Mouse (Mus musculus): ENCODE results near the gene Nrxn3. TPM values are rescaled to one million over a fixed set of nuclear protein-coding genes. Genes with fewer than 3 reads are reported as not detected.

The Nrxn3 gene
- total RNA-seq, 2 experiments from 2014 or later: 147 to 197 TPM

DNA sequence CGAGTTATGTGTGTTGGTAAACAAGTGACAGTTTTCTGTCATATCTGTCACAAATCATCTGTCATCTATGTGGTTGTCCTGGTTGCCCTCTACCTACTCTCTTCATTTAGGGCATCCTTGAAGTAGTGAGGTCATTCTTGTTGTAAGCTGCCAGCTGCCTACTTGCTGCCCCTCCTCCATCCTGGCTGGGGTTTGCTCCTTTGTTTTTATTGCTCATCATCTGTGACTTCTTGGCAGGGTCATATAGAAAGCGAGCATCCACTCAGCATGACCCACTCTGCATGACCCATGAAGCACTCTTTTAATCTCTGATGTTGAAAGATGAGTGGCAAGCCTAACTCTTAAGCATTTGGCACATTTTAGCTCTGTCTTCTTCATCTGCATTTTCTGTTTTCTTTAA lies 194.1 kb downstream of the Nrxn3 start:
- no peak for DNase-seq (ENCODE audit: extremely low spot score in 1 of 2, low spot score in 1 of 2)

GRCm38 (mm10) chr12:88924896-88925295 lies 202.2 kb downstream of the Nrxn3 start:
- DNase-seq (ENCODE audit: extremely low spot score in 1 of 2, low spot score in 1 of 2): no peak

DNA sequence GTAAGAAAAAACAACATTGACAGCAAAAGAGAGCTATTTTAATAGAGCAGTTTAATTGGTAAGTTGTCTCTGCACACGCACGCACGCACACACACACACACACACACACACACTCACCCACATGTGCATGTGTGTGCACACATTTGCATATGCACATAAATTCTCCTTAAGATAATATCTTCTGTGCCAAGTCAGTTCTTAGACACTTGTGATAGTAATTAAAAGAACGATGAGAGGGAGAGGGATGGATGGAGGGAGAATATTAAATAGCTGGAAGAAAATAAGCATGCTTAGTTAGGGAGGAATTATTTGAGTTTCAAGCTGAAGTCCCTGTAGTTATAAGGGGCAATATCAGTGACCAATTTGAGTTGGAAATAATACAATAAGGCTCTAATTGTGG lies 203.6 kb downstream of the Nrxn3 start:
- no peak for DNase-seq (ENCODE audit: extremely low spot score in 1 of 2, low spot score in 1 of 2)

DNA sequence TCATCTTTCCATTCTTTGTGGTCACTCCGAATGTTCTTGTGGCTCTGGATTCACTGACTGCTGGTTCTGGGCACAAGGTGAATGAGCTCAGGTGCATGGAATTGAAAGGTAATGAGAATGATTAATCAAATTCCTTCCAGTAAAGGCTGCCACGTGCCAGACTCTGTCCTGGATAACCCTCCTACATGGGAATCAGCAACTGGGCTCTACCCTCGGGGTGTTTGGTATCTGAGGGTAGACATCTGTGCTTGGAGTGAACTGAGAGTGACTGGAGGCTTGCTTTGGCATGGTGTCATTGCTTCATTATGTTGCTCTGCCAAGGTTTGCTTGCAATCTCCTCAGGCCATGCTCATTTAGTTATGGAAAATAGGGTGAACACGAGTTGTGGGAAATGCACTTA lies 209.0 kb downstream of the Nrxn3 start:
- no peak for DNase-seq (ENCODE audit: extremely low spot score in 1 of 2, low spot score in 1 of 2)

DNA sequence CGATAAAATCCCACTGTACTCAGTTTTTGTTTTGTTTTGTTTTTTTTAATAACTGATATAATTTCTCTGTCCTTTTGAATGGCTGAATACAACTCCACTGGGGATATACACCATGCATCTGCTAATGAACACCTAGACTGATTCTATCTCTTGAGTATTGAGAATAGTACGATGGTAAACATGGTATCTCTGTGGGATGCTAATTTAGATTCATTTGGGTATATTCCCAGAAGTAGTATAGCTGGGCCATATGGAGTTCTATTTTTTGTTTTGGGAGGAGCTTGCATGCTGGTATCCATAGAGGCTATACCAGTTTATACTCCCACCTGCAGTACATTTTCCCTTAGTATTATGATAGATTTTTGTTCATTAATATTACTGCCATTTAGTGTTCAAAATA lies 217.0 kb downstream of the Nrxn3 start:
- no peak for DNase-seq (ENCODE audit: extremely low spot score in 1 of 2, low spot score in 1 of 2)

DNA sequence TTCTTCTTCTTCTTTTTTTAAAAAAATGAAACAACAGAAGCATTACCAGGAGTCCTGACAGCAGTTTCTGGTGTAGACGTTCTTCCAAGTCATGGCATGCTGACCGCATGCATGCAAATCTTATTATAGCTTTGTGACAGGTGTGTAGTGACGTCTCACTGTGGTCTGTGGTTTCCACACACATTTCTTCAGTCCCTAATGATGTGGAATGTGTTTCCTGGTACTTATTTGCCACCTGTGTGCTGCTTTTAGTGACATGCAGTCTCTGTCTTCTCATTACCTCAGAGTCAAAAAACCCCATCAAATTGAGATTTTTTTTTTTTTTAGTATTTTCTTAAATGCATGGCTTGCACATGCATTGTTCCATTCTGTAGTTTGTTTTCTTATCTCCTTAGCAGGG lies 222.3 kb downstream of the Nrxn3 start:
- DNase-seq (ENCODE audit: extremely low spot score in 1 of 2, low spot score in 1 of 2): no peak

GRCm38 (mm10) chr12:88949870-88950269 lies 227.2 kb downstream of the Nrxn3 start:
- DNase-seq (ENCODE audit: extremely low spot score in 1 of 2, low spot score in 1 of 2): no peak

- peak in 1 of 2 experiments; percentile 31 for DNase-seq (ENCODE audit: extremely low spot score in 1 of 2, low spot score in 1 of 2)
These were observed 230.4 kb downstream of the Nrxn3 start for GRCm38 (mm10) chr12:88952937-88953600.

- DNase-seq (ENCODE audit: extremely low spot score in 1 of 2, low spot score in 1 of 2): no peak
These were observed 231.1 kb downstream of the Nrxn3 start for GRCm38 (mm10) chr12:88953801-88954200.

DNA sequence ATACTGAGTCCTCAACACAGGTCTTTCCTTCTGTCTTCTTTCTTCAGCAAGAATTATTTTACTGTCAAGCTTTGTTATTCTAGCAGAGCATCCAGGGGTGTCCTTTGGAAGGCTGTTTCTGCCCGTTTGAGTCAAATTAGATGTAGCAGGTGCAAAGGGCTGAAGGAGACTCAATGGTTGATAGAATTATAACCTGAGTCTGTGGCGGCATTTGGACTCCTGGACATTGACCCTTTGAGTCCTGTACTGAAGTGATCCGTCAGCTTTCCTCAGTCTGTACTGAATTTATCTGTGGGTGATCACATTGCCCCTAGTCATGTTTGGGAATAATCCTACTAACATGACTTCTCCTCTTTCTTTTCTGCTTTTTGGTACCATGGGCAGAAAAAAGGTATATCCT lies 234.8 kb downstream of the Nrxn3 start:
- DNase-seq (ENCODE audit: extremely low spot score in 1 of 2, low spot score in 1 of 2): no peak

DNA sequence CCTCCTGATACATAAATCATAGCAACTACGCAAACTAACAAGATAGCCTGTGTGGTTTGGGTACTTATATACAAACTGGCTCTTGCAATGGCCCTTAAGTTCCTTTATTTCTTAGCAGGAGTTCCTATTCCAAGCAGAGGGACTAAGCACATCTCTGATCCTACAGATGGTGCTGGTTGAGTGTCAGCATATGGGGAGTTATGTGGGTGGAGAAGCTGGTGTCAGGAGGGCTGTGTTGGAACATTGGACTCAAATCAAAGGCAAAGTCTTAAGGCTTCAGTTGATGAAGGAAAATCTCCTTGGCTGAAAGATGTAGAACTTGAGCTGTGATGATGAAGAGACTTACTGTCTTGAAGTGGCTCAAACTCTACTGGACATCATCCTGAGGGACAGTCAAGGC lies 238.1 kb downstream of the Nrxn3 start:
- no peak for DNase-seq (ENCODE audit: extremely low spot score in 1 of 2, low spot score in 1 of 2)

DNA sequence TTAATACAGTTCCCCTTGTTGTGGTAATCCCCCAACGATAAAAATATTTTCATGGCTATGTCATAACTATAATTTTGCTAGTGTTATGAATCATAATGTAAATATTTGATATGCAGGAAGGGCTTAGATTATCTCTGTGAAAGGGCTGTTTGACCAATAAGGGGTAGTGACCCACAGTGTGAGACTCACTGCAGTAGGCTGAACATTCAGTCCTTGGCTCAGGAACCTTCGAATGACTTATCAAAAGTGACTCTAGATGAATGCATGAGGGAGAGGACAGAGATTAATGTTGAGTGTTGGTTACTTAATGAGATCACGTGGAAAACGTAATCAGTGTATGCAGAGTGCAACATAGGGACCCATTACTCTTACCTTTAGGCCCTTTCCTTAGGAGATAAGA lies 243.7 kb downstream of the Nrxn3 start:
- DNase-seq (ENCODE audit: extremely low spot score in 1 of 2, low spot score in 1 of 2): no peak

GRCm38 (mm10) chr12:88976621-88977020 lies 253.9 kb downstream of the Nrxn3 start:
- DNase-seq (ENCODE audit: extremely low spot score in 1 of 2, low spot score in 1 of 2): no peak

GRCm38 (mm10) chr12:88983688-88984330 lies 261.1 kb downstream of the Nrxn3 start:
- DNase-seq (ENCODE audit: extremely low spot score in 1 of 2, low spot score in 1 of 2): no peak

- no peak for DNase-seq (ENCODE audit: extremely low spot score in 1 of 2, low spot score in 1 of 2)
These were observed 261.7 kb downstream of the Nrxn3 start for GRCm38 (mm10) chr12:88984375-88984774.

GRCm38 (mm10) chr12:88984804-88985203 lies 262.1 kb downstream of the Nrxn3 start:
- no peak for DNase-seq (ENCODE audit: extremely low spot score in 1 of 2, low spot score in 1 of 2)

DNA sequence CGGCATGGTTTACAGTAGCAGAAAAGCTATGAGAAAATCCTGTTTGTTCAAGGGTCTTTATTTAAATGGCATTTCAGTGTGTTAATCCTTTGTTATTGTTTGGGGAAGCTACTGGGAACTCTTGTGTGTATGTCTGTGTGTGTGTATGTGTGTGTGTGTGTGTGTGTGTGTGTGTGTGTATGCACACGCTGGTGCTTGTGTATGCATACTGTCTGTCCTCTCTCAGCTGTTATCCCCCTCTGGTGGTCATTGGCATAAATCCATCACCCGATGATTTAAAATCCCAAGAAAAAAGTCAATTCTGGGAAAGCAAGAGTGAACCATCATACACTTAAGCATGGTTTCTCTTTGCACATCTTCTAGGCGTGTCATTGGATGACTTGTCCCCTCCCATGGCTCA lies 264.4 kb downstream of the Nrxn3 start:
- no peak for DNase-seq (ENCODE audit: extremely low spot score in 1 of 2, low spot score in 1 of 2)

- no peak for DNase-seq (ENCODE audit: extremely low spot score in 1 of 2, low spot score in 1 of 2)
These were observed 268.1 kb downstream of the Nrxn3 start for GRCm38 (mm10) chr12:88990753-88991152.

DNA sequence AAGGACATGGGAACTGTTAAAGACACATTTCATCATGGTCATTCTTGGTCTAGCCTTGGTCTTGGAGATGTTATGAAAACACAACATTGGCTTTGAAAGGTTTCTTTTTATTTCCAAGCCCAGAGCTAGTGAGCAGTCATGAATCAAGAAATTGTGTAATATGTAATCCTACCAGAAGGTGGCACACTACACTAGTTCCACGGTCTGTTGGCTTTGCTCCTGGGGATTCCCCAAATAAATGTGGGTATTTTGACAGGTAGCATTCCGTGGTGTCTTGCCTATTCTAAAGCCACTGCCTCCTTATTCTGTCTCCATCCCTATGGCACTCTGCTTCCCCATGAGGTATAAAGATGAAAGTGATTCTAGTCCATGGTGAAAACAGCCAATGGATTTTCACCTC lies 269.5 kb downstream of the Nrxn3 start:
- no peak for DNase-seq (ENCODE audit: extremely low spot score in 1 of 2, low spot score in 1 of 2)

- no peak for DNase-seq (ENCODE audit: extremely low spot score in 1 of 2, low spot score in 1 of 2)
These were observed 271.1 kb downstream of the Nrxn3 start for GRCm38 (mm10) chr12:88993788-88994187.

DNA sequence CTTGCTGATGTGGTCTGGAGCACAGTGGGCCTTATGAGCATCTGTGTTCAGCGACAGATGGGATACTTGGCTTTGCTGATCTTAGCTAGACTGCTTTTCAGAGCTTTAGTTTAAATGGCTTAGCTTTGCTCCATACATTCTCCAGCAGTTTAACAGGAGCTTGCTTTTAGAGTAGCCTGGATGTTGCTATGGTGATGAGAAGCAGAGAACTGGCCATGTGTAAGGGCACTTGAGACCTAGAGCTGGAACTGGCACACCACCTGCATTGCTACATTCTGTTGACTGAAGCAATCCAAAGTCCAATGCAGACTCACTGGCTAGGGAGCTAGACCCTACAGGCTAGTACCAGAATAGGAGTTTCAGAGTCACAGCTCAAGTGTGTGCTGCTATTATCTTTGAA lies 293.8 kb downstream of the Nrxn3 start:
- DNase-seq (ENCODE audit: extremely low spot score in 1 of 2, low spot score in 1 of 2): no peak

DNA sequence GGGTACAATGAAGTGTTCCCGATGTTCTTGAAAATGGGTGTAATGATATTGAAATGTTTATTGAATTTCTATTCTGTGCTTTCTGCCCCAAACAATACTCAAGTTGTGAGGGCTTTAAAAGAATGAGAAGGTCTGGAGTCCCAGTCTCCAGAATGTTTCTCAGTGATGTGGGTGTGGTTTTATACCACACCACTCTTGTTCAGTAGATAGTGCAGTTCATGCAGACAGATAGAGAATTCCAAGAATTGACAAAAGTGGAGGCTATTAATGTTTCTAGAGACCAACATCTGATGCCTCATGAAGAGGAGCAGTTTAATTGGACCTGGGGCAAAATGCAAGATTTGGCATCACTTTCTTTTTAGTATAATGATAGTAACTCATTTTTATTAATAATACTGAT lies 302.5 kb downstream of the Nrxn3 start:
- no peak for DNase-seq (ENCODE audit: extremely low spot score in 1 of 2, low spot score in 1 of 2)
